Mouse (Mus musculus) CH12.LX (cell line): ENCODE measurements around the gene Rims1. TPM values are rescaled to one million over a fixed set of nuclear protein-coding genes. Genes with fewer than 3 reads are reported as not detected.

ENCODE experiments used
- DNase-seq: peaks from one replicate; pipeline ENCODE4 v3.0.0-alpha.2; 2013; ENCODE audit errors: extremely low read depth
- H3K27ac ChIP-seq: 2 replicates; pipeline ENCODE4 v1.5.1; 2012; ENCODE audit warnings: low read depth, mild to moderate bottlenecking, control low read depth, moderate library complexity; ENCODE audit not compliant: insufficient read depth
- H3K27me3 ChIP-seq: replicated peaks from 2 replicates; pipeline ENCODE3; 2012; ENCODE audit warnings: inconsistent platforms
- H3K36me3 ChIP-seq, 2 experiments: replicated peaks in 1 of 2; 2 replicates each; pipeline versions ENCODE3 to v1.6.1; 2012; ENCODE audit warnings: inconsistent platforms in 1 of 2, low read length in 1 of 2, mild to moderate bottlenecking in 1 of 2, mixed read lengths in 1 of 2, moderate library complexity in 1 of 2; ENCODE audit not compliant: control insufficient read depth in 1 of 2, insufficient read depth in 1 of 2
- H3K4me1 ChIP-seq, 2 experiments: 2 replicates each; pipeline ENCODE4 v1.6.1; 2012; ENCODE audit warnings: inconsistent platforms in 1 of 2, moderate library complexity in 1 of 2; ENCODE audit not compliant: insufficient read depth in 2 of 2, control insufficient read depth in 1 of 2
- H3K4me2 ChIP-seq: 2 replicates; pipeline ENCODE4 v1.6.1; 2012; ENCODE audit warnings: low read depth, mild to moderate bottlenecking, control low read depth; ENCODE audit not compliant: poor library complexity, insufficient read depth, severe bottlenecking
- H3K4me3 ChIP-seq, 3 experiments: fragments of 150-350 bp in 1 of 3; sonication (generic) in 1 of 3; replicated peaks in 1 of 3; 2 replicates each; pipeline versions ENCODE3 to v1.5.1; 2011 to 2012; ENCODE audit warnings: low read depth in 2 of 3, low read length in 2 of 3, mild to moderate bottlenecking in 2 of 3, moderate library complexity in 2 of 3, control low read depth in 1 of 3, improper control_type of control experiment in 1 of 3, inconsistent platforms in 1 of 3, mixed read lengths in 1 of 3; ENCODE audit not compliant: poor library complexity in 1 of 3
- H3K79me2 ChIP-seq: replicated peaks from 2 replicates; pipeline ENCODE4 v1.6.1; 2012; ENCODE audit warnings: mild to moderate bottlenecking, moderate library complexity; ENCODE audit not compliant: control insufficient read depth, poor library complexity, insufficient read depth, severe bottlenecking; ENCODE audit errors: extremely low read depth
- H3K9ac ChIP-seq: 2 replicates; pipeline ENCODE4 v1.6.1; 2012; ENCODE audit warnings: low read depth, mild to moderate bottlenecking, control low read depth, moderate library complexity; ENCODE audit not compliant: insufficient read depth
- H3K9me3 ChIP-seq: replicated peaks from 2 replicates; pipeline ENCODE3; 2012; ENCODE audit warnings: low read length, inconsistent platforms, mixed read lengths
- BHLHE40 ChIP-seq: IDR thresholded peaks from 2 replicates; pipeline ENCODE4 v1.6.1; 2011; ENCODE audit warnings: mild to moderate bottlenecking, low read depth, low read length, improper control_type of control experiment
- CHD1 ChIP-seq: IDR thresholded peaks from 2 replicates; pipeline ENCODE4 v1.6.1; 2012; ENCODE audit warnings: low read depth, low read length, improper control_type of control experiment, inconsistent platforms
- CHD2 ChIP-seq: IDR thresholded peaks from 2 replicates; pipeline ENCODE4 v1.6.1; 2011; ENCODE audit warnings: low read length, improper control_type of control experiment
- CTCF ChIP-seq, 2 experiments: IDR thresholded peaks in 1 of 2; conservative IDR thresholded peaks in 1 of 2; 2 replicates each; pipeline ENCODE4 v1.5.1; 2011 to 2012; ENCODE audit warnings: low read depth in 2 of 2, low read length in 2 of 2, improper control_type of control experiment in 1 of 2, inconsistent platforms in 1 of 2, mild to moderate bottlenecking in 1 of 2, moderate library complexity in 1 of 2
- ELF1 ChIP-seq: IDR thresholded peaks from 2 replicates; pipeline ENCODE4 v1.6.1; 2014; ENCODE audit warnings: low read depth, mild to moderate bottlenecking, inconsistent platforms, low read length, improper control_type of control experiment
- EP300 ChIP-seq: IDR thresholded peaks from 2 replicates; pipeline ENCODE4 v1.6.1; 2011; ENCODE audit warnings: low read length, improper control_type of control experiment
- ETS1 ChIP-seq: conservative IDR thresholded peaks from 2 replicates; pipeline ENCODE4 v1.6.1; 2012; ENCODE audit warnings: low read depth, mild to moderate bottlenecking, inconsistent platforms, low read length, improper control_type of control experiment, moderate library complexity
- HCFC1 ChIP-seq: IDR thresholded peaks from 2 replicates; pipeline ENCODE4 v1.6.1; 2012; ENCODE audit warnings: low read depth, mild to moderate bottlenecking, inconsistent platforms, low read length, improper control_type of control experiment
- IRF4 ChIP-seq: IDR thresholded peaks from 2 replicates; pipeline ENCODE4 v1.6.1; 2014; ENCODE audit warnings: low read depth, mild to moderate bottlenecking, inconsistent platforms, low read length, improper control_type of control experiment
- JUN ChIP-seq: IDR thresholded peaks from 2 replicates; pipeline ENCODE4 v1.6.1; 2011; ENCODE audit warnings: low read depth, mild to moderate bottlenecking, low read length, improper control_type of control experiment, moderate library complexity; ENCODE audit not compliant: insufficient read depth
- JUND ChIP-seq: conservative IDR thresholded peaks from 2 replicates; pipeline ENCODE4 v1.6.1; 2011; ENCODE audit warnings: low read depth, low read length, improper control_type of control experiment
- KAT2A ChIP-seq: IDR thresholded peaks from 2 replicates; pipeline ENCODE4 v1.6.1; 2012; ENCODE audit warnings: low read length, improper control_type of control experiment, inconsistent platforms; ENCODE audit not compliant: insufficient replicate concordance
- MAFK ChIP-seq: IDR thresholded peaks from 2 replicates; pipeline ENCODE4 v1.6.1; 2011; ENCODE audit warnings: low read length, improper control_type of control experiment; ENCODE audit not compliant: insufficient replicate concordance
- MAX ChIP-seq: IDR thresholded peaks from 2 replicates; pipeline ENCODE4 v1.6.1; 2011; ENCODE audit warnings: low read length, improper control_type of control experiment
- MYC ChIP-seq: IDR thresholded peaks from 2 replicates; pipeline ENCODE4 v1.6.1; 2011; ENCODE audit warnings: low read depth, mild to moderate bottlenecking, improper control_type of control experiment, low read length
- NELFE ChIP-seq: IDR thresholded peaks from 2 replicates; pipeline ENCODE4 v1.6.1; 2011; ENCODE audit warnings: low read depth, low read length, improper control_type of control experiment
- NRF1 ChIP-seq: IDR thresholded peaks from 2 replicates; pipeline ENCODE4 v1.6.1; 2014; ENCODE audit warnings: low read depth, mild to moderate bottlenecking, inconsistent platforms, low read length, improper control_type of control experiment, moderate library complexity
- PAX5 ChIP-seq: IDR thresholded peaks from 2 replicates; pipeline ENCODE4 v1.6.1; 2012; ENCODE audit warnings: low read length, inconsistent platforms, mixed read lengths
- POLR2A ChIP-seq: IDR thresholded peaks from 2 replicates; pipeline ENCODE4 v1.6.1; 2011; ENCODE audit warnings: low read depth, mild to moderate bottlenecking, improper control_type of control experiment, low read length
- POLR2AphosphoS2 ChIP-seq: IDR thresholded peaks from 2 replicates; pipeline ENCODE4 v1.6.1; 2011; ENCODE audit warnings: low read depth, low read length, improper control_type of control experiment
- RAD21 ChIP-seq: IDR thresholded peaks from 2 replicates; pipeline ENCODE4 v1.6.1; 2011; ENCODE audit warnings: low read depth, mild to moderate bottlenecking, low read length, improper control_type of control experiment, moderate library complexity
- RCOR1 ChIP-seq: conservative IDR thresholded peaks from 2 replicates; pipeline ENCODE4 v1.6.1; 2012; ENCODE audit warnings: low read depth, mild to moderate bottlenecking, inconsistent platforms, low read length, improper control_type of control experiment
- SIN3A ChIP-seq: IDR thresholded peaks from 2 replicates; pipeline ENCODE4 v1.6.1; 2012; ENCODE audit warnings: low read length, improper control_type of control experiment, inconsistent platforms
- SMC3 ChIP-seq: IDR thresholded peaks from 2 replicates; pipeline ENCODE4 v1.6.1; 2011; ENCODE audit warnings: low read depth, low read length, improper control_type of control experiment
- TCF12 ChIP-seq: IDR thresholded peaks from 2 replicates; pipeline ENCODE4 v1.6.1; 2014; ENCODE audit warnings: low read depth, mild to moderate bottlenecking, inconsistent platforms, low read length, improper control_type of control experiment
- USF1 ChIP-seq: IDR thresholded peaks from 2 replicates; pipeline ENCODE4 v1.6.1; 2014; ENCODE audit warnings: low read depth, mild to moderate bottlenecking, inconsistent platforms, low read length, improper control_type of control experiment
- ZC3H11A ChIP-seq: IDR thresholded peaks from 2 replicates; pipeline ENCODE4 v1.6.1; 2012; ENCODE audit warnings: low read depth, mild to moderate bottlenecking, inconsistent platforms, low read length, improper control_type of control experiment
- ZKSCAN1 ChIP-seq: IDR thresholded peaks from 2 replicates; pipeline ENCODE4 v1.6.1; 2012; ENCODE audit warnings: low read depth, inconsistent platforms, low read length, improper control_type of control experiment, borderline replicate concordance
- ZNF384 ChIP-seq: IDR thresholded peaks from 2 replicates; pipeline ENCODE4 v1.6.1; 2012; ENCODE audit warnings: low read depth, low read length, improper control_type of control experiment, inconsistent platforms
- dilution Hi-C: fragments of 300-500 bp; cut with MboI; formaldehyde crosslinking; loops from 2 replicates; pipeline ENCODE4 v1.14.3; 2020; ENCODE audit warnings: low sequenced_read_pairs; ENCODE audit not compliant: extremely low pct_unique_long_range_greater_than_20kb, extremely low pct_ligation_motif_present
- in situ Hi-C: fragments of 300-500 bp; cut with MboI; formaldehyde crosslinking; loops from 3 replicates; pipeline ENCODE4 v1.14.3; 2019; ENCODE audit warnings: low sequenced_read_pairs, low pct_ligation_motif_present, low pct_unique_long_range_greater_than_20kb, mixed read lengths
- polyA plus RNA-seq: library from polyadenylated mRNA; unstranded; fragments of >175 nt; gene quantifications from 2 replicates; pipeline ENCODE4 v1.2.1, GENCODE M21; 2012; ENCODE audit warnings: low read depth; ENCODE audit not compliant: insufficient read length
- total RNA-seq, 2 experiments: library from RNA; depleted of rRNA; stranded (reverse); fragments of 300-350 nt in 1 of 2; fragments of >200 nt in 1 of 2; gene quantifications; 2 replicates each; pipeline ENCODE4 v1.2.3; 2012 to 2014

Gene Rims1
- total and polyA plus RNA-seq, 3 experiments = not detected

- DNase-seq = no peak
- Histone ChIP-seq H3K4me2 (no peak overlapping the region), H3K36me3 (no peaks in the 10 kb centered on the region), H3K9me3 (no peaks in the 10 kb centered on the region), H3K27ac (no peak overlapping the region), H3K4me3 (no peak overlapping the region), H3K4me1 (no peaks in the 10 kb centered on the region)
- in situ Hi-C loops (loop anchor here (25.0 kb wide), 1 partner anchor 308 kb away; the partner anchor contains the start of gene Kcnq5), dilution Hi-C loops (no loop called here)
- no peak for TF ChIP-seq CHD2
- TF ChIP-seq MYC = no peak
- TF ChIP-seq JUND = no peak
- TF ChIP-seq ELF1 = no peak
- no peak for TF ChIP-seq BHLHE40
- TF ChIP-seq ETS1 = no peak
- TF ChIP-seq CTCF (conservative IDR thresholded peaks at IDR 0.05 in 1 of 2, IDR thresholded peaks at IDR 0.05 in 1 of 2; ENCODE audit: low read depth in 2 of 2, low read length in 2 of 2) = no peak
- no peak for TF ChIP-seq MAX
- TF ChIP-seq SIN3A = no peak
- no peak for TF ChIP-seq ZC3H11A
- TF ChIP-seq ZKSCAN1 = no peak
- no peak for TF ChIP-seq NELFE
- TF ChIP-seq RCOR1 = no peak
- no peak for TF ChIP-seq POLR2A
- no peak for TF ChIP-seq MAFK
- TF ChIP-seq, all 38 proteins: peak for 0
- Histone ChIP-seq H3K27me3 (no peaks in the 10 kb centered on the region), H3K9ac (no peak overlapping the region), H3K79me2 (no peaks in the 10 kb centered on the region)
Observed at GRCm38 (mm10) chr1:22270131-22270530, 535.7 kb downstream of the Rims1 start.

GRCm38 (mm10) chr1:22268581-22269359 lies 537.0 kb downstream of the Rims1 start:
- DNase-seq = peak; percentile 75
- no peaks in the 10 kb centered on the region for H3K9me3 ChIP-seq
- TF ChIP-seq NRF1 (no peak), TCF12 (no peak), SMC3 (peak; percentile 80), KAT2A (no peak), USF1 (no peak), MYC (no peak), ZNF384 (no peak), CHD1 (no peak), PAX5 (no peak), POLR2AphosphoS2 (no peak), JUND (no peak), CTCF (conservative IDR thresholded peaks at IDR 0.05 in 1 of 2, IDR thresholded peaks at IDR 0.05 in 1 of 2; ENCODE audit: low read depth in 2 of 2, low read length in 2 of 2) (peak; percentile 82 to 86), ZC3H11A (peak; percentile 34), JUN (no peak), EP300 (no peak), RAD21 (peak; percentile 92), HCFC1 (no peak), IRF4 (no peak)
- H3K9ac ChIP-seq = no peak overlapping the region
- no peaks in the 10 kb centered on the region for H3K79me2 ChIP-seq
- dilution Hi-C loops (no loop called here), in situ Hi-C loops (loop anchor here (10.0 to 25.0 kb wide), 2 partner anchors 306 to 854 kb away; partner anchors contain the start of gene Kcnq5)
- H3K4me2 ChIP-seq = no peak overlapping the region
- no peak overlapping the region for H3K27ac ChIP-seq
- H3K4me1 ChIP-seq = no peaks in the 10 kb centered on the region
- no peaks in the 10 kb centered on the region for H3K36me3 ChIP-seq
- no peak overlapping the region for H3K4me3 ChIP-seq
- no peaks in the 10 kb centered on the region for H3K27me3 ChIP-seq
